Mouse (Mus musculus): ENCODE data around the gene Olfr1389. TPM values are rescaled to one million over a fixed set of nuclear protein-coding genes. Genes with fewer than 3 reads are reported as not detected.
"Not testable (repeated sequence)": the region's sequence is repeated elsewhere in the genome, so short reads cannot be mapped to it uniquely, and the experiment has no call there.

The Olfr1389 gene
- not detected in 2 replicates for polyA plus RNA-seq (2012; rRNA removed)

- WGBS, result 87% methylated on average over 2 of the region's 2 CpGs
- Histone ChIP-seq H3K4me1 (ENCODE audit: control insufficient read depth, insufficient read depth, insufficient read length, low read length) (no peaks in the 10 kb centered on the region), H3K36me3 (ENCODE audit: control insufficient read depth, insufficient read depth, low read length) (no peaks in the 10 kb centered on the region), H3K27me3 (ENCODE audit: control insufficient read depth, insufficient read depth, low read length) (no peaks in the 10 kb centered on the region), H3K4me3 (ENCODE audit: low read depth, low read length) (no peak within 1 kb of the TSS), H3K27ac (ENCODE audit: insufficient read depth, low read depth, low read length) (no peak within 1 kb of the TSS)
- TF ChIP-seq POLR2A (IDR thresholded peaks at IDR 0.05; ENCODE audit: low read depth, low read length) (no peak), CTCF (IDR thresholded peaks at IDR 0.05; ENCODE audit: extremely low read depth, insufficient read length, insufficient replicate concordance, low read depth, low read length) (no peak)
These were observed at the start of gene Olfr1389 for GRCm38 (mm10) chr11:49422767-49423166. TSS of gene Olfr1389 (plus strand) at chr11:49423067.

- no peaks in the 10 kb centered on the region for H3K4me1 ChIP-seq (ENCODE audit: control insufficient read depth, insufficient read depth, insufficient read length, low read length)
- no peak overlapping the region for H3K4me3 ChIP-seq (ENCODE audit: low read depth, low read length)
- no peak for TF ChIP-seq POLR2A (IDR thresholded peaks at IDR 0.05; ENCODE audit: low read depth, low read length)
- no peak for TF ChIP-seq CTCF (IDR thresholded peaks at IDR 0.05; ENCODE audit: extremely low read depth, insufficient read length, insufficient replicate concordance, low read depth, low read length)
- H3K27ac ChIP-seq (ENCODE audit: insufficient read depth, low read depth, low read length), result no peak overlapping the region
- no peaks in the 10 kb centered on the region for H3K27me3 ChIP-seq (ENCODE audit: control insufficient read depth, insufficient read depth, low read length)
- no peaks in the 10 kb centered on the region for H3K36me3 ChIP-seq (ENCODE audit: control insufficient read depth, insufficient read depth, low read length)
These were observed 39.7 kb upstream of the Olfr1389 start for GRCm38 (mm10) chr11:49383133-49383532.

GRCm38 (mm10) chr11:49386118-49386517 is 36.7 kb upstream of the Olfr1389 start:
- H3K4me3 ChIP-seq (ENCODE audit: low read depth, low read length); H3K36me3 ChIP-seq (ENCODE audit: control insufficient read depth, insufficient read depth, low read length); H3K4me1 ChIP-seq (ENCODE audit: control insufficient read depth, insufficient read depth, insufficient read length, low read length); H3K27ac ChIP-seq (ENCODE audit: insufficient read depth, low read depth, low read length); H3K27me3 ChIP-seq (ENCODE audit: control insufficient read depth, insufficient read depth, low read length): not testable (repeated sequence)
- 88% methylated on average over 7 of the region's 7 CpGs for WGBS

- WGBS, result 56% methylated on average over 1 of the region's 1 CpGs
- H3K4me1 ChIP-seq (ENCODE audit: control insufficient read depth, insufficient read depth, insufficient read length, low read length), result not testable (repeated sequence)
These were observed 30.2 kb upstream of the Olfr1389 start for GRCm38 (mm10) chr11:49392707-49393106.

GRCm38 (mm10) chr11:49406784-49407183 is 16.1 kb upstream of the Olfr1389 start:
- 77% methylated on average over 3 of the region's 3 CpGs for WGBS
- Histone ChIP-seq H3K36me3 (ENCODE audit: control insufficient read depth, insufficient read depth, low read length) (no peaks in the 10 kb centered on the region), H3K27ac (ENCODE audit: insufficient read depth, low read depth, low read length) (no peak overlapping the region), H3K27me3 (ENCODE audit: control insufficient read depth, insufficient read depth, low read length) (no peaks in the 10 kb centered on the region; the same call in 1 of the 2 replicates), H3K4me3 (ENCODE audit: low read depth, low read length) (no peak overlapping the region), H3K4me1 (ENCODE audit: control insufficient read depth, insufficient read depth, insufficient read length, low read length) (no peaks in the 10 kb centered on the region)
- no peak for TF ChIP-seq CTCF (IDR thresholded peaks at IDR 0.05; ENCODE audit: extremely low read depth, insufficient read length, insufficient replicate concordance, low read depth, low read length)
- no peak for TF ChIP-seq POLR2A (IDR thresholded peaks at IDR 0.05; ENCODE audit: low read depth, low read length)

More at GRCm38 (mm10) chr11:49392707-49393106, 30.2 kb upstream of the Olfr1389 start:
- not testable (repeated sequence) for H3K27me3 ChIP-seq (ENCODE audit: control insufficient read depth, insufficient read depth, low read length); H3K4me3 ChIP-seq (ENCODE audit: low read depth, low read length); H3K27ac ChIP-seq (ENCODE audit: insufficient read depth, low read depth, low read length); H3K36me3 ChIP-seq (ENCODE audit: control insufficient read depth, insufficient read depth, low read length)

GRCm38 (mm10) chr11:49410540-49410939 is 12.3 kb upstream of the Olfr1389 start:
- TF ChIP-seq CTCF (IDR thresholded peaks at IDR 0.05; ENCODE audit: extremely low read depth, insufficient read length, insufficient replicate concordance, low read depth, low read length) (no peak), POLR2A (IDR thresholded peaks at IDR 0.05; ENCODE audit: low read depth, low read length) (no peak)
- 27% methylated on average over 1 of the region's 1 CpGs for WGBS
- H3K4me3 ChIP-seq (ENCODE audit: low read depth, low read length), result no peak overlapping the region
- no peaks in the 10 kb centered on the region; the same call in 1 of the 2 replicates for H3K27me3 ChIP-seq (ENCODE audit: control insufficient read depth, insufficient read depth, low read length)
- no peaks in the 10 kb centered on the region for H3K4me1 ChIP-seq (ENCODE audit: control insufficient read depth, insufficient read depth, insufficient read length, low read length)
- no peak overlapping the region for H3K27ac ChIP-seq (ENCODE audit: insufficient read depth, low read depth, low read length)
- no peaks in the 10 kb centered on the region for H3K36me3 ChIP-seq (ENCODE audit: control insufficient read depth, insufficient read depth, low read length)

- TF ChIP-seq POLR2A (IDR thresholded peaks at IDR 0.05; ENCODE audit: low read depth, low read length) (no peak), CTCF (IDR thresholded peaks at IDR 0.05; ENCODE audit: extremely low read depth, insufficient read length, insufficient replicate concordance, low read depth, low read length) (no peak)
- WGBS, result 83% methylated on average over 1 of the region's 1 CpGs
These were observed 2.5 kb downstream of the Olfr1389 start for GRCm38 (mm10) chr11:49425257-49425927.

GRCm38 (mm10) chr11:49429641-49430040 is 6.8 kb downstream of the Olfr1389 start:
- H3K4me3 ChIP-seq (ENCODE audit: low read depth, low read length), result no peak overlapping the region
- H3K4me1 ChIP-seq (ENCODE audit: control insufficient read depth, insufficient read depth, insufficient read length, low read length), result no peaks in the 10 kb centered on the region
- no peak overlapping the region for H3K27ac ChIP-seq (ENCODE audit: insufficient read depth, low read depth, low read length)
- H3K27me3 ChIP-seq (ENCODE audit: control insufficient read depth, insufficient read depth, low read length), result no peaks in the 10 kb centered on the region
- no peaks in the 10 kb centered on the region for H3K36me3 ChIP-seq (ENCODE audit: control insufficient read depth, insufficient read depth, low read length)
- TF ChIP-seq POLR2A (IDR thresholded peaks at IDR 0.05; ENCODE audit: low read depth, low read length), result no peak
- 76% methylated on average over 2 of the region's 2 CpGs for WGBS

More at GRCm38 (mm10) chr11:49425257-49425927, 2.5 kb downstream of the Olfr1389 start:
- no peak overlapping the region for H3K27ac ChIP-seq (ENCODE audit: insufficient read depth, low read depth, low read length)
- no peaks in the 10 kb centered on the region for H3K4me1 ChIP-seq (ENCODE audit: control insufficient read depth, insufficient read depth, insufficient read length, low read length)
- no peaks in the 10 kb centered on the region for H3K36me3 ChIP-seq (ENCODE audit: control insufficient read depth, insufficient read depth, low read length)
- H3K4me3 ChIP-seq (ENCODE audit: low read depth, low read length), result no peak overlapping the region
- no peaks in the 10 kb centered on the region for H3K27me3 ChIP-seq (ENCODE audit: control insufficient read depth, insufficient read depth, low read length)

Measured in small intestine, adult 2 months (tissue).